Mouse (Mus musculus) erythroblast, embryonic 14.5 days (primary cell): ENCODE data around the gene Ceacam19.

Source experiments
- GATA1 ChIP-seq: IDR thresholded peaks from 2 replicates; pipeline ENCODE4 v1.6.1; 2012; ENCODE audit warnings: low read length, inconsistent platforms, mixed read lengths
- TAL1 ChIP-seq: IDR thresholded peaks from 3 replicates; pipeline ENCODE4 v1.6.1; 2012; ENCODE audit warnings: low read length, inconsistent platforms, mixed read lengths

DNA sequence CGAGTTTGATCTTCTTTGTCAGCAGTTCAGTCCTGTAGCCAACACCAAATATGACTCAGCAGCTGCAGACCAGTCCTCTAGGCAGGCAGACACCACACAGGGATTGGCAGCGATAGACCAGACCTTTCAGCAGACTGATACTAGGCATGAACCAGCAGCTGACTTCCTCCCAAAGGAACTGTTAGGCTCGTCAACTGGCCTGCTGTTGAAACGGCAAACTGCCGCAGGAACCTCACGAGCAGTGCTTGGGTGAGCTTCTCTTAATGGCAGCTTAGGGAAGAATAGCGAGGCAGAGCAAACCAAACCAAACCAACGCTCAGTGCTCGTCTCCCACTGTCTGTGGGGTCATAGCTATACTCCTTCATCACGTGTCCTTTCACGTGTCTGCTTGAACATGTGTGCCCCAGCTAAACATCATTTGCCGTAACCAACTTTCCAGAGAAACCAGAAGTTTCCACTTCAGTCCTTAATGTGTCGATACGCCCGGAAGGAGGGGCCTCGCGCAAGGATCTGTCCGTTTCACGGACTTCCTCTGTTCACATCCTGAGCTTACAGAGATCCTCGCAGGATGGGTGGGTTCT, 47.5 kb upstream of the Ceacam19 start:
- TF ChIP-seq TAL1 (no peak), GATA1 (no peak)
